Mouse (Mus musculus) spleen, adult 2 months (tissue): Measurements from ENCODE around the gene Limk2. TPM values are rescaled to one million over a fixed set of nuclear protein-coding genes. Genes with fewer than 3 reads are reported as not detected.

ENCODE experiments used
- DNase-seq, 2 experiments: peaks; one replicate each; pipeline versions ENCODE4 v3.0.0 to v3.0.0-alpha.2; 2012 to 2021; ENCODE audit warnings: low spot score in 2 of 2, low read depth in 1 of 2
- H3K27ac ChIP-seq: fragments of 200-500 bp; 2 replicates; pipeline ENCODE4 v1.5.1; 2012; ENCODE audit warnings: low read length, inconsistent platforms; ENCODE audit not compliant: insufficient read depth
- H3K27me3 ChIP-seq: fragments of 200-500 bp; 2 replicates; pipeline ENCODE4 v1.6.1; 2012; ENCODE audit warnings: mild to moderate bottlenecking, moderate library complexity, low read length, inconsistent platforms; ENCODE audit not compliant: control insufficient read depth, insufficient read depth
- H3K36me3 ChIP-seq: fragments of 200-500 bp; 2 replicates; pipeline ENCODE4 v1.6.1; 2012; ENCODE audit warnings: mild to moderate bottlenecking, low read length, inconsistent platforms; ENCODE audit not compliant: control insufficient read depth, insufficient read depth
- H3K4me1 ChIP-seq: fragments of 200-500 bp; 2 replicates; pipeline ENCODE4 v1.6.1; 2011; ENCODE audit warnings: inconsistent platforms; ENCODE audit not compliant: control insufficient read depth, insufficient read depth, insufficient read length
- H3K4me3 ChIP-seq: fragments of 200-500 bp; 2 replicates; pipeline ENCODE4 v1.5.1; 2011; ENCODE audit warnings: mild to moderate bottlenecking, inconsistent platforms; ENCODE audit not compliant: insufficient read depth, insufficient read length; ENCODE audit errors: extremely low read depth
- CTCF ChIP-seq: fragments of 200-500 bp; IDR thresholded peaks from 2 replicates; pipeline ENCODE4 v1.5.1; 2011; ENCODE audit warnings: mild to moderate bottlenecking, inconsistent platforms; ENCODE audit not compliant: insufficient read depth, insufficient read length, insufficient replicate concordance; ENCODE audit errors: extremely low read depth
- POLR2A ChIP-seq: fragments of 200-500 bp; IDR thresholded peaks from 2 replicates; pipeline ENCODE4 v1.6.1; 2011; ENCODE audit warnings: low read depth, low read length, inconsistent platforms
- WGBS: fragments of 180-500 bp; shearing (Covaris S2); methylation state at CpG from one replicate; pipeline ENCODE4 v1.1.7; 2018; 5-methylcytosine and 5-hydroxymethylcytosine counted together
- polyA plus RNA-seq: library from polyadenylated mRNA; depleted of rRNA; stranded (reverse); fragments of >200 nt; gene quantifications from 2 replicates; pipeline ENCODE4 v1.2.3, GENCODE M21; 2012

Gene Limk2
- polyA plus RNA-seq, 1 experiment = 66.6 TPM

DNA sequence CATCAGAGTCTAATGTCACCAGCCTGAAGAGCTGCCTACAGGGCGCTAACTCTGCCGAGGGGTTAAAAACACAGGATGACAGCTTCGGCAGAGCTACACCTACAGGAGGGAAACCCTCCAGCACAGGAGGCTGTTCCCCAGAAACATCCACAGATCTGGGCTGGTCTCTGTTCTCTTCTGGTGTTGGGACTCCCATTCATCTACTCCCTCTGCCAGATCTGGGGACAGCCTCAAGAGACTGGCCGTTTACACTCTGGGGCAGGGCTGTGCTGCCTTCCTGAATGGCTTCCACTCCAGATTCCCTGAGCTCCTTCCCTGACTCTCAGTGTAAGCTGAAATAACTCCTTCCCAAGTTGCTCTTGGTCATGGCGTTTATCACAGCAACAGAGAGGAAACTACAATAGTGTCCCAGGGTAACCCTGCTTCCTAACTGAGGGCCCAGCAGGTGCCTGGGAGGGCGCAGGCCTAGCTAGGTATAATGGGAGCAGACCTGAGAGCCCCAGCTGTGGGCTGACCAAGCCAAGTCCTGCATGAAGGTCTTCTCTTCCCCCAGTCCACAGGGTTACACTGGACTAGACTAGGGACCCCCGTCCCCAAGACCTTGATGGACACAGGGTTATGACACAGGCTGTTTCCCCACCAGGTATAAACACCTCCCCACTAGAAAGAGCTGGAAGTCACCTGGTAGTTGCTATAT lies 37.2 kb downstream of the Limk2 start:
- Histone ChIP-seq H3K36me3 (peaks cover 4% of the 10 kb centered on the region; the same call in 1 of the 2 replicates), H3K4me3 (peak overlapping the region; percentile 45; the same call in 1 of the 2 replicates), H3K27me3 (no peaks in the 10 kb centered on the region), H3K4me1 (peaks cover 8% of the 10 kb centered on the region; the same call in 1 of the 2 replicates), H3K27ac (no peak overlapping the region)
- TF ChIP-seq POLR2A (no peak), CTCF (no peak)
- DNase-seq = no peak
- 36% methylated on average over 7 of the region's 7 CpGs for WGBS

DNA sequence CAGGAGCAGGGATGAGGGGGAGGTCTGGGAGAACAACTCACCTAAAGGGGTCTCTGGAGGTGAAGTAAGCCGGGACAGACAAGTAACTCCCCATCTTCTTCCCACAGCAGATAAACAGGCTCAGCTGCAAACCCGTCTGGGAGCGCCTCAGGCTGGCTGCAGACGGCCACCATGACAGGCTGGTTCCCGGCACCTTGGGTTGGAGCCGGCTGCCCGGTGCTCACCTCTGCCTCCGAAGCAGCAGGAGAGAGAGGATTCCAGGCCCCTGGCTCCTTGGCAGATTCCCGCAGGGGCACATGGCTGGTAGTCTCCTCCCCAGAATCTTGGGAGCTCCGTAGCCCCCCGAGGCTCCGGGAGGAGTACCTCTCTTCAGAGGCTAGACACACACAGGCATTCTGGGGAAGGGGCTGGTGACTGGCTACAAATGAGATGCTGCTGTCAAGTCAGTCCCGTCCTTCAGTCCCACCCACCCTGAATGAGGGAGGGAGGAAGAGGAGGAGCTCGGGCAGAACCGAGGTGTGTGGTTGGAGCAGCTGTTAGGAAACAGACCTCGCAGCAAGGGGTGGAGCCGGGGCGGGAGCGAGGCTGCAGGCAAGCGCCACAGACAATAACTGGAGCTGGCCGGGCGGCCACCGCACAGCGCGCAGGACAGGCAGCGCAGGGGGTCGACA lies 37.9 kb downstream of the Limk2 start:
- Histone ChIP-seq H3K4me1 (peaks cover 8% of the 10 kb centered on the region; the same call in 1 of the 2 replicates), H3K36me3 (peaks cover 4% of the 10 kb centered on the region; the same call in 1 of the 2 replicates), H3K27me3 (no peaks in the 10 kb centered on the region), H3K4me3 (peak overlapping the region; percentile 45; the same call in 1 of the 2 replicates), H3K27ac (no peak overlapping the region)
- no peak for TF ChIP-seq POLR2A
- no peak for TF ChIP-seq CTCF
- WGBS = 15% methylated on average over 27 of the region's 27 CpGs
- DNase-seq = peak; percentile 19 to 37

DNA sequence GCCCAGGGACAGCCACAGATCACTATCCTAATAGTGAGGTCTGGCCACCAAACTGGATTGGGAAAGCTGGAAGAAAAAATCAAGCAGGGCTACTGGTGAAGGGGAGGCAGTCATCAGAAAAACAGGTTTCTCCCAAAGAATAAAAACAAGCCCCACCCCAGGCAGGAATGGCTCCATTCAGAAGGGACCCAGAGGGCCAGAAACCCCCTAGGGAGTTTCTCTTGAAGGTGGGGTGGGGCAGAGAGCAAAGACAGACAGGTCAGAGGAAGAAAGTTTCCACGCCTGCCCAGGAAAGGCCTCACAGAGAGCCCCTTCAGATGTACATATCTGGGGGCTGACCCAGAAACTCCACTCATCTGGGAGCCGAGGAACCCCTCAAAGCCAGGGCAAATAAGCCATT lies 38.8 kb downstream of the Limk2 start:
- DNase-seq = no peak
- Histone ChIP-seq H3K27me3 (no peaks in the 10 kb centered on the region), H3K36me3 (peaks cover 4% of the 10 kb centered on the region; the same call in 1 of the 2 replicates), H3K4me3 (no peak overlapping the region), H3K27ac (no peak overlapping the region), H3K4me1 (peaks cover 8% of the 10 kb centered on the region; the same call in 1 of the 2 replicates)
- TF ChIP-seq POLR2A (no peak), CTCF (no peak)
- 73% methylated on average over 2 of the region's 2 CpGs for WGBS

DNA sequence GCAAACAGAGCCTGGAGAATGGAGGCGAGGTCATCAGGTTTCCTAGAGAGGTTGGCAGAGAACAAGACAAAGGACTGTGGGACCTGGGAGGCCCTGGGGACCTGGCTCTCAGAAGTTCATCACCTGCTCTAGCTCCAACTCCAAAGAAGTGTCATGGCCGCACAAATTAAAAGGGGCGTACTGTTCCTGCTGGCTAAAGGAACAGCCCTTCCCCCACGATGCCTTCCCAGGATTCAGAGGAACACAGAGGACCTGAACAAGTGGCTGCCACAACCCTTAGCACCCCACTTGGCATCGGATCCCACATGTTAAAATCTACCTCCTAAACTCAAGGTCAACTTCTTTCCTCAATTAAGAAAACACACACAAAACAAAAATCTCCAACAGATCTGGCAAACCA lies 39.5 kb downstream of the Limk2 start:
- no peak overlapping the region for H3K27ac ChIP-seq
- TF ChIP-seq CTCF = no peak
- peaks cover 8% of the 10 kb centered on the region; the same call in 1 of the 2 replicates for H3K4me1 ChIP-seq
- H3K27me3 ChIP-seq = no peaks in the 10 kb centered on the region
- DNase-seq = no peak
- no peak overlapping the region for H3K4me3 ChIP-seq
- WGBS = 96% methylated on average over 5 of the region's 5 CpGs
- H3K36me3 ChIP-seq = peaks cover 4% of the 10 kb centered on the region; the same call in 1 of the 2 replicates

DNA sequence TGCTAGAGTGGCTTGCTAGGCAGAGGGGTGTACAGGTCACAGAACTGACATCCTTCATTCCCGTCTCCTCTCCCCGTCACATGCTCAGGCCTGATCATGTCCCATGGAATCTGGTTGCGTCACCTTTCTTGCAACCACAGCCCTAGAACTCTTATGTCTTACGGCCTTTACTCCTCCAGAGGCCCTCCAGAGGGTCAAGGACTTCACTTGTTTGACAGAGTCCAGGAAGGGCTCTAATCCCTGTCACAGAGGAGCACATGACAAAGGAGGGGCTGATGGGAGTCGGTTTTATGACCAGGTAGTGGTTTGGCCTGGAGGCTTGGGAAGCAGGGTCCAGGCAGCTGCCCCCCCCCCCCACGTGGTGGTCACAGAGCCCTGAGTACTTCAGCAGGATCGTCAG lies 40.0 kb downstream of the Limk2 start:
- WGBS = 76% methylated on average over 7 of the region's 7 CpGs
- H3K4me1 ChIP-seq = peaks cover 8% of the 10 kb centered on the region; the same call in 1 of the 2 replicates
- H3K27me3 ChIP-seq = no peaks in the 10 kb centered on the region
- H3K4me3 ChIP-seq = no peak overlapping the region
- TF ChIP-seq CTCF (no peak), POLR2A (no peak)
- H3K27ac ChIP-seq = no peak overlapping the region
- 0 out of 2 replicates have a peak, but pooled peaks cover 4% of the 10 kb centered on the region for H3K36me3 ChIP-seq
- DNase-seq = no peak

DNA sequence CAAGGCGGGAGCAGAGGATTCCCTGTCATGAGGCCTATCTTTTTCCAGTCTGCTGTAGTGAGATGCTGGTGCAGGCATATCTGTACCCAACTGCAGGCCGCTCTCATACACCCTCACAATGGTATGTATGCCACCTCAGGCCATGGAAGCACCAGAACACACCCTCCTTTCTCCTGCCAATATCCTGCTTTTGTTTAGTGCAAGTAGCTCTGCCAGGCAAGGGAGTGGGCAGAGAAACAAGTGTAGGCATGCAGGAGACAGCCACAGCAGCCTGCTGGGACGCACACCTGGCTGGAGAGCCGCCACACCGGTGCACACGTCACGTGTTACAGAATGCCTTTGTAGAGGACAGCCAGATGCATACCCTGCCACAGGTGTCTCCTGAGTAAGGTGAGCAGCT lies 42.6 kb downstream of the Limk2 start:
- TF ChIP-seq CTCF = no peak
- H3K4me3 ChIP-seq = no peak overlapping the region
- H3K27ac ChIP-seq = no peak overlapping the region
- WGBS = 92% methylated on average over 7 of the region's 7 CpGs
- 0 out of 2 replicates have a peak, but pooled peaks cover 4% of the 10 kb centered on the region for H3K36me3 ChIP-seq
- DNase-seq = no peak
- 0 out of 2 replicates have a peak, but pooled peaks cover 2% of the 10 kb centered on the region for H3K4me1 ChIP-seq
- no peaks in the 10 kb centered on the region for H3K27me3 ChIP-seq

DNA sequence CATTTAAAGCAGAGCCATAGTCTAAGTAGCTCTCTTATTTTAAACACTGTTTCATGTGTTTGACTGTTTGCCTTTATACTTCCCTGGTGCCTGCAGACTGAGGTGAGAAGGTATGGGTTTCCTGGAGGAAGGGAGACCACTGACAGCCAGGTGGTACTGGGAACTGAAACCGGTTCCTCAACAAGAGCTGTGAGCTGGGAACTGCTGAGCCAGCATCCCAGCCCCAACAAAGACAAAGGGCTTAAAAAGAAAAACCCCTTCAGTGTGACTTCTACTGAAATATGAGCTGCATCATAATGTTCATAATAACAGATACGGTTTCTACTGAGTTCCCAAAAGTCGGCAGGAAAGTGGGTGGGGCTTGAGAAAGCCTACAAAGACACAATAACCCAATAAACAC lies 46.1 kb downstream of the Limk2 start:
- Histone ChIP-seq H3K36me3 (peaks cover 10% of the 10 kb centered on the region), H3K27ac (no peak overlapping the region), H3K4me3 (no peak overlapping the region), H3K27me3 (no peaks in the 10 kb centered on the region), H3K4me1 (no peaks in the 10 kb centered on the region)
- DNase-seq = no peak
- WGBS = 85% methylated on average over 3 of the region's 3 CpGs
- TF ChIP-seq POLR2A (no peak), CTCF (no peak)
